Mouse (Mus musculus) limb, embryonic 10.5 days (tissue): Measurements from ENCODE around the gene Rap1b. TPM values are rescaled to one million over a fixed set of nuclear protein-coding genes. Genes with fewer than 3 reads are reported as not detected.

Source experiments
- DNase-seq: peaks from one replicate; pipeline ENCODE4 v3.0.0-alpha.2; 2017; ENCODE audit warnings: low spot score
- H3K27ac ChIP-seq: fragments of 300-500 bp; sonication (generic); 2 replicates; pipeline ENCODE4 v1.5.1; 2016; ENCODE audit warnings: mild to moderate bottlenecking
- H3K27me3 ChIP-seq: fragments of 300-500 bp; sonication (generic); 2 replicates; pipeline ENCODE4 v1.6.1; 2016; ENCODE audit warnings: low read depth, mild to moderate bottlenecking; ENCODE audit not compliant: poor library complexity, severe bottlenecking
- H3K36me3 ChIP-seq: fragments of 300-500 bp; sonication (generic); 2 replicates; pipeline ENCODE4 v1.6.1; 2016; ENCODE audit warnings: mild to moderate bottlenecking, moderate library complexity
- H3K4me1 ChIP-seq: fragments of 300-500 bp; sonication (generic); 2 replicates; pipeline ENCODE4 v1.6.1; 2016
- H3K4me3 ChIP-seq: fragments of 300-500 bp; sonication (generic); 2 replicates; pipeline ENCODE4 v1.5.1; 2016; ENCODE audit warnings: mild to moderate bottlenecking, moderate library complexity
- H3K9me3 ChIP-seq: fragments of 300-500 bp; sonication (generic); replicated peaks from 2 replicates; pipeline ENCODE4 v1.6.1; 2016; ENCODE audit warnings: mild to moderate bottlenecking
- WGBS: fragments of 180-500 bp; shearing (Covaris S2); methylation state at CpG from one replicate; pipeline ENCODE4 v1.1.7; 2016; 5-methylcytosine and 5-hydroxymethylcytosine counted together
- polyA plus RNA-seq: library from polyadenylated mRNA; unstranded; fragments of >200 nt; fragmentation: Nextera tagmentation; extraction: Ambion mirVana; gene quantifications from 2 replicates; pipeline ENCODE4 v1.2.1, GENCODE M21; 2016

The Rap1b gene
- polyA plus RNA-seq, 1 experiment from 2014 or later = 146 TPM

GRCm38 (mm10) chr10:117769541-117770285, 76.1 kb downstream of the Rap1b start:
- Histone ChIP-seq H3K27ac (no peak overlapping the region), H3K9me3 (no peaks in the 10 kb centered on the region), H3K27me3 (no peaks in the 10 kb centered on the region), H3K4me3 (no peak overlapping the region), H3K4me1 (no peaks in the 10 kb centered on the region), H3K36me3 (peaks cover 96% of the 10 kb centered on the region)
- WGBS = 95% methylated on average over 9 of the region's 9 CpGs
- no peak for DNase-seq

- 92% methylated on average over 7 of the region's 7 CpGs for WGBS
- H3K27me3 ChIP-seq = no peaks in the 10 kb centered on the region
Observed at GRCm38 (mm10) chr10:117768141-117768440, 77.7 kb downstream of the Rap1b start.

GRCm38 (mm10) chr10:117767286-117768140, 78.3 kb downstream of the Rap1b start:
- 92% methylated on average over 10 of the region's 10 CpGs for WGBS
- Histone ChIP-seq H3K4me3 (no peak overlapping the region), H3K9me3 (no peaks in the 10 kb centered on the region), H3K27ac (no peak overlapping the region), H3K36me3 (peaks cover 96% of the 10 kb centered on the region), H3K4me1 (no peaks in the 10 kb centered on the region), H3K27me3 (no peaks in the 10 kb centered on the region)
- no peak for DNase-seq

More at GRCm38 (mm10) chr10:117768141-117768440, 77.7 kb downstream of the Rap1b start:
- H3K27ac ChIP-seq = no peak overlapping the region
- H3K4me1 ChIP-seq = no peaks in the 10 kb centered on the region
- no peaks in the 10 kb centered on the region for H3K9me3 ChIP-seq
- no peak for DNase-seq
- H3K36me3 ChIP-seq = peaks cover 96% of the 10 kb centered on the region
- H3K4me3 ChIP-seq = no peak overlapping the region

GRCm38 (mm10) chr10:117766896-117767160, 79.0 kb downstream of the Rap1b start:
- H3K36me3 ChIP-seq = peaks cover 98% of the 10 kb centered on the region
- 92% methylated on average over 5 of the region's 5 CpGs for WGBS
- DNase-seq = no peak
- no peaks in the 10 kb centered on the region for H3K4me1 ChIP-seq
- H3K27me3 ChIP-seq = no peaks in the 10 kb centered on the region
- H3K9me3 ChIP-seq = no peaks in the 10 kb centered on the region
- no peak overlapping the region for H3K4me3 ChIP-seq
- no peak overlapping the region for H3K27ac ChIP-seq

- Histone ChIP-seq H3K4me1 (no peaks in the 10 kb centered on the region), H3K4me3 (no peak overlapping the region), H3K9me3 (no peaks in the 10 kb centered on the region), H3K27me3 (no peaks in the 10 kb centered on the region), H3K27ac (no peak overlapping the region), H3K36me3 (peaks cover 98% of the 10 kb centered on the region)
- DNase-seq = no peak
- 95% methylated on average over 16 of the region's 16 CpGs for WGBS
Observed at GRCm38 (mm10) chr10:117766111-117766895, 79.5 kb downstream of the Rap1b start.

GRCm38 (mm10) chr10:117765116-117765894, 80.5 kb downstream of the Rap1b start:
- no peak for DNase-seq
- no peak overlapping the region for H3K4me3 ChIP-seq
- H3K4me1 ChIP-seq = no peaks in the 10 kb centered on the region
- no peak overlapping the region for H3K27ac ChIP-seq
- no peaks in the 10 kb centered on the region for H3K27me3 ChIP-seq
- peaks cover 98% of the 10 kb centered on the region for H3K36me3 ChIP-seq
- no peaks in the 10 kb centered on the region for H3K9me3 ChIP-seq
- 97% methylated on average over 11 of the region's 11 CpGs for WGBS

GRCm38 (mm10) chr10:117764598-117764997, 81.2 kb downstream of the Rap1b start:
- Histone ChIP-seq H3K27ac (no peak overlapping the region), H3K9me3 (no peaks in the 10 kb centered on the region), H3K4me1 (no peaks in the 10 kb centered on the region), H3K4me3 (no peak overlapping the region), H3K36me3 (peaks cover 98% of the 10 kb centered on the region), H3K27me3 (no peaks in the 10 kb centered on the region)
- WGBS = 93% methylated on average over 6 of the region's 6 CpGs
- DNase-seq = no peak

Other genes starting within 250 kb of the Rap1b start
- gene Cpm, start 216.5 kb downstream of the Rap1b start, polyA plus RNA-seq = 22.5 and 31.5 TPM in 2 replicates
- gene Mdm2, start 135.3 kb downstream of the Rap1b start, polyA plus RNA-seq = 56.3 and 62.4 TPM in 2 replicates
- 16.4 and 22.1 TPM in 2 replicates for gene Slc35e3, start 99.7 kb downstream of the Rap1b start, polyA plus RNA-seq
- 109 and 111 TPM in 2 replicates for gene Nup107, start 53.3 kb downstream of the Rap1b start, polyA plus RNA-seq